Mouse (Mus musculus) hindbrain, embryonic 10.5 days (tissue): Measurements from ENCODE around the gene Adamts2. TPM values are rescaled to one million over a fixed set of nuclear protein-coding genes. Genes with fewer than 3 reads are reported as not detected.
A peak's percentile ranks its signal among the peaks of the same experiment; 100 is the strongest.

Source experiments
- DNase-seq: peaks from one replicate; pipeline ENCODE4 v3.0.0-alpha.2; 2017; ENCODE audit warnings: low spot score
- H3K27ac ChIP-seq: fragments of 300-500 bp; sonication (generic); 2 replicates; pipeline ENCODE4 v1.5.1; 2016; ENCODE audit warnings: mild to moderate bottlenecking, moderate library complexity
- H3K27me3 ChIP-seq: fragments of 300-500 bp; sonication (generic); 2 replicates; pipeline ENCODE4 v1.6.1; 2016; ENCODE audit warnings: mild to moderate bottlenecking; ENCODE audit not compliant: poor library complexity, insufficient read depth, severe bottlenecking
- H3K36me3 ChIP-seq: fragments of 300-500 bp; sonication (generic); 2 replicates; pipeline ENCODE4 v1.6.1; 2016; ENCODE audit warnings: mild to moderate bottlenecking, moderate library complexity
- H3K4me1 ChIP-seq: fragments of 300-500 bp; sonication (generic); replicated peaks from 2 replicates; pipeline ENCODE4 v1.6.1; 2016; ENCODE audit warnings: mild to moderate bottlenecking
- H3K4me3 ChIP-seq: fragments of 300-500 bp; sonication (generic); 2 replicates; pipeline ENCODE4 v1.5.1; 2016; ENCODE audit warnings: mild to moderate bottlenecking, moderate library complexity
- H3K9me3 ChIP-seq: fragments of 300-500 bp; sonication (generic); 2 replicates; pipeline ENCODE4 v1.6.1; 2016; ENCODE audit warnings: mild to moderate bottlenecking, moderate library complexity
- WGBS: fragments of 180-500 bp; shearing (Covaris S2); methylation state at CpG from one replicate; pipeline ENCODE4 v1.1.7; 2016; 5-methylcytosine and 5-hydroxymethylcytosine counted together
- polyA plus RNA-seq: library from polyadenylated mRNA; unstranded; fragments of >200 nt; fragmentation: Nextera tagmentation; extraction: Ambion mirVana; gene quantifications from 2 replicates; pipeline ENCODE4 v1.2.1, GENCODE M21; 2016

Gene Adamts2
- polyA plus RNA-seq, 1 experiment from 2014 or later = 2.8 TPM

- Histone ChIP-seq H3K9me3 (no peaks in the 10 kb centered on the region), H3K36me3 (no peaks in the 10 kb centered on the region), H3K27ac (peak overlapping the region; percentile 67), H3K4me3 (peak overlapping the region; percentile 41), H3K27me3 (no peaks in the 10 kb centered on the region), H3K4me1 (0 out of 2 replicates have a peak, but pooled peaks cover 7% of the 10 kb centered on the region)
- 17% methylated on average over 14 of the region's 14 CpGs for WGBS
- DNase-seq = peak; percentile 90
These were observed 167.3 kb downstream of the Adamts2 start for GRCm38 (mm10) chr11:50768995-50769749.

DNA sequence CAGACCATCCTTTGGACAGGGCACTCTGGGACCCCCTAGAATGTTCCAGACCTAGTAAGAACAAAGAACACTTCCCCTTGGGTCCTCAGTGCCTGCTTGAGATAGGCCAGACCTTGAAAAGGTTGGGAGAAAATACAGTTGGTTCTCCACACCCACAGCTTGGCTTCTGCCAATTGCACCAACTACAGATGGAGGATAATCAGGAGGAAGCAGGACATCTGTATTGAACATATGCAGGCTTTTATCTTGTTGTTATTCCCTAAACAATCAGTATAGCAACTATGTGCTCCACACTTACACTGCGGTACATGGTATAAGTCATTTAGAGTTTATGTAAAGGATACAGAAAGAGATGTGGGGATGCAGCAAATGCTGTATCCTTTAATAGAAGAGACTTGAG, 169.1 kb downstream of the Adamts2 start:
- 97% methylated on average over 1 of the region's 1 CpGs for WGBS
- no peak for DNase-seq
- no peaks in the 10 kb centered on the region for H3K27me3 ChIP-seq
- no peak overlapping the region for H3K27ac ChIP-seq
- H3K4me3 ChIP-seq = no peak overlapping the region
- no peaks in the 10 kb centered on the region for H3K9me3 ChIP-seq
- no peaks in the 10 kb centered on the region for H3K36me3 ChIP-seq
- H3K4me1 ChIP-seq = 0 out of 2 replicates have a peak, but pooled peaks cover 6% of the 10 kb centered on the region

DNA sequence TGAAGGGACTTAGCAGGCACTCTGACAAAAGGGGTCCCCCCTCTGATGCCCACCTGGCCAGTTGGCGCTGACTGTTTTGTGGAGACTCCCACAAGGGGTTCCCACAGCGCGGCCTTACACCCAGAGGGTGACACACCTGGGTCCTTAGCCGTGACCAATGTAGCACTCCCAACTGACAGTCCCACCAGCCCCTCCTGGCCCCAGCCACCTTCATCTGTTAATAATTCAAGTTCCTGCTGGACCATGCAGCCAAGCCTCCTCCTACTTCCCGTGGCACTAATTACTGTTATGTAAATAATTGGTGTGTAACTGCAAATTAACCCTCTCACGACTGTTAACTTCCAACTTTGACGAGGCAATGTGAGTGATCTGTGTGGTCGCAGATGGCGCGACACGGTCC, 195.8 kb downstream of the Adamts2 start:
- Histone ChIP-seq H3K27me3 (no peaks in the 10 kb centered on the region), H3K4me1 (peaks cover 7% of the 10 kb centered on the region; the same call in 1 of the 2 replicates), H3K4me3 (no peak overlapping the region), H3K27ac (no peak overlapping the region), H3K36me3 (no peaks in the 10 kb centered on the region), H3K9me3 (no peaks in the 10 kb centered on the region)
- WGBS = 79% methylated on average over 11 of the region's 11 CpGs
- no peak for DNase-seq

DNA sequence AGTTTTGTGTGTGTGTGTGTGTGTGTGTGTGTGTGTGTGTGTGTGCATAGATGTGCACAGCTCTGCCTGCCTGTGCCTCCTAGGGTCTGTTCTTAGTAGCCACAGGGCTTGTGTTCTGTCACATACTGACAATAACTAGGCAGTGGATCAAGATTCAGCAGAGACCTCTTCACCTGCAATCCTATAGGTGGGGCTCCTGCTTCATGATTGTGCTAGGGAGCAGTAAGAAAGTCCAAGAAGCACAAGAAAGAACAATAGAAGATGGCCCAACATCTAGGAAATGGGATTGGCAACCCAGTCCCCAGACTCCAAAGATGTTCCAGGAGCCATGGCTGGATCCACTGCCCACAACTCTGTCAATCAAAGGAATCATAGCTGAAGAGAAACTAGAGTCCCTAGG, 197.0 kb downstream of the Adamts2 start:
- no peak for DNase-seq
- no peaks in the 10 kb centered on the region for H3K9me3 ChIP-seq
- peaks cover 7% of the 10 kb centered on the region; the same call in 1 of the 2 replicates for H3K4me1 ChIP-seq

DNA sequence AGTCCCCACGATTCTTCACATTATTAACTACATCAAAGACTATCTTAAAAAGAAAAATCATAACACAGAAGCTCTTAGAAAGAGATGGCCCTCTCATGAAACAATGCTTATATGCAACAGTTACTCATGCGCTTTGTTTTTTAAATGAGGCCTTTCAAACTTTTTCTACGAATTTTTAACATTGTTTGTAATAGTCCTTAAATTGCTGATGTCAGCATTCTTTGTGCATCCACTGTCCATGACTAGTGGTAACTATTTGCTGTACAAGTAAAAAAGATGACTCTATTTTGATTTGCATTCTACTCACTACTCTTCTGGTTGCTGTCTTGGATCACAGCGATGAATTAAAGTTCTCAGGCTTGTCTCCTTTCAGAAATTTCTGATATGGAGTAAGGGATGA, 212.3 kb downstream of the Adamts2 start:
- peaks cover 100% of the 10 kb centered on the region for H3K36me3 ChIP-seq
- H3K4me3 ChIP-seq = no peak overlapping the region
- no peak for DNase-seq
- 97% methylated on average over 4 of the region's 4 CpGs for whole genome bisulfite sequencing
- peaks cover 69% of the 10 kb centered on the region for H3K9me3 ChIP-seq
- H3K27ac ChIP-seq = no peak overlapping the region
- H3K27me3 ChIP-seq = no peaks in the 10 kb centered on the region
- H3K4me1 ChIP-seq = no peaks in the 10 kb centered on the region

More for the DNA sequence above, 197.0 kb downstream of the Adamts2 start:
- H3K36me3 ChIP-seq = no peaks in the 10 kb centered on the region
- H3K27ac ChIP-seq = no peak overlapping the region
- H3K4me3 ChIP-seq = no peak overlapping the region
- H3K27me3 ChIP-seq = no peaks in the 10 kb centered on the region

- H3K36me3 ChIP-seq = peaks cover 48% of the 10 kb centered on the region
- H3K4me1 ChIP-seq = peaks cover 13% of the 10 kb centered on the region
- 70% methylated on average over 2 of the region's 2 CpGs for WGBS
- no peak for DNase-seq
- H3K27ac ChIP-seq = no peak overlapping the region
- no peaks in the 10 kb centered on the region for H3K9me3 ChIP-seq
- H3K4me3 ChIP-seq = peak overlapping the region; percentile 88
- no peaks in the 10 kb centered on the region for H3K27me3 ChIP-seq
These were observed 224.3 kb downstream of the Adamts2 start for GRCm38 (mm10) chr11:50826214-50826613.

DNA sequence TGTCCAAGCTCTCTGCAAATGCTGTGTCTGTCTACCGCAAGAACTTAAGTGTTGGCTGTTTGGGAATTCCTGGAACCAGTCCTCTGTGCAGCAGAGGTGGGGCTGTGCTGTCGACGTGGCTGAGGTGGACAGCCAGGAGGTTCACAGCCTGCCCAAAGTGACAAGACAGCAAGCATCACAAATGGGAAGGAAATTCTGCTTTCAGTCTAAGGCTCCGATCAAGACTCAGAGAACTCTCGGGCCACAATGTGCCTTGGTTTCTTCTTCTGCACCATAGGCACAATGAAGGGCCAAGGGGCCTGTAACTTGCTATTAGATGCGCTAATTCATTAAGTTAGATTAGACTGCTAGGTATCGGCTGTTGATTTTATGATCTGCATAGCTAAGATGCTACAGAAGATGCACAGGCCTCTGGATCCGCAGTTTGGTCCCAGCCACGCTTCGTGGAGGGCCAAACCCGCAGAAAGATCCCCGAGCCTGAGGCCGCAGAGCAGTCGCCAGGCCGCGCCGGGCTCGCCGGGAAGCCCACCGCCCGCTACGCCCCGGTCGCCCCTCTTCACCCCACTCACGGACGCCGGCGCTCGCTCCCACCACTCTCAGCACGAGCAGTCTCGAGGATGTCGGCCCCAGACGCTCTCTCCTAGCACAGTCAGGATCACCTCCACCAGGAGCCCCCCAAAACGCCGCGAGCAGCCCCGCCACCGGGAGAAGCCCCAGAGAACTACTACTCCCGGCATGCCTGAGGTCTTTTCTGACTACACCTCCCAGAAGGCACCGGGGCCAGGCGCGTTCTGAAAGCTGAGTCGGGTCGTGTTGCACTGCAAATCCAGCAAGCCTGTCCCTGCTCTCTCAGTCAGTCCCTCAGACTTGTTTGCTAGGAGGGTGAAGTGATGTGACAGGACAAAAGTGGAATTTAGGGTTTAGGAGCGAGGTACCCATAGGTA, 225.4 kb downstream of the Adamts2 start, which contains the start of gene Zfp354c:
Gene Zfp354c, minus strand, starts transcription at position 715 of the 944 bp plus-strand sequence.
- 1% methylated on average over 45 of the region's 45 CpGs for WGBS
- H3K4me3 ChIP-seq = peak within 1 kb of the TSS; percentile 88
- peak within 1 kb of the TSS; percentile 97 for H3K27ac ChIP-seq
- no peaks in the 10 kb centered on the region for H3K27me3 ChIP-seq
- H3K9me3 ChIP-seq = 0 out of 2 replicates have a peak, but pooled peaks cover 2% of the 10 kb centered on the region
- peak; percentile 89 for DNase-seq
- H3K4me1 ChIP-seq = peaks cover 13% of the 10 kb centered on the region
- H3K36me3 ChIP-seq = peaks cover 41% of the 10 kb centered on the region

DNA sequence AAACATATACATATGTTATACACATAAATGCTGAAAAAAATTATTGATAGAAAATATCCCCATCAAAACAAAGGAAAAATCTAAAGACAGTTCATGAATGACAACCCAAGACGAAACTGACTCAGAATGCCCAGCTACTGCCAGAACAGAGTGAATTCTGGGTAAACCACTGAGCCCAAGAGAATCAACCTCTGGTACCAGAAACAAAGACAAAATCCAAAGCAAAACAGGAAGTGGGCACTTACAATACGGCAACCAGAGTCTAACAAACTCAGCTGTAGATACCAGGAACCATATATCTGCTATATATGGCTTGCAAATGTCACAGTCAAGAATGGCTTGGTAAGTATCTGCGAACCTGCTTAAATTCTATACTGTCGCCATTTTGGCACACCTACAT, 233.8 kb downstream of the Adamts2 start:
- peaks cover 4% of the 10 kb centered on the region for H3K4me1 ChIP-seq
- H3K27me3 ChIP-seq = no peaks in the 10 kb centered on the region
- H3K9me3 ChIP-seq = peaks cover 15% of the 10 kb centered on the region; the same call in 1 of the 2 replicates
- 91% methylated on average over 4 of the region's 4 CpGs for whole genome bisulfite sequencing
- no peak for DNase-seq
- H3K4me3 ChIP-seq = no peak overlapping the region
- H3K27ac ChIP-seq = no peak overlapping the region
- H3K36me3 ChIP-seq = peaks cover 23% of the 10 kb centered on the region

GRCm38 (mm10) chr11:50841023-50841735, 239.3 kb downstream of the Adamts2 start, which contains the start of gene Zfp879:
TSS of gene Zfp879 (minus strand) at chr11:50841552.
- peak within 1 kb of the TSS; percentile 85 for H3K27ac ChIP-seq
- peaks cover 11% of the 10 kb centered on the region for H3K4me1 ChIP-seq
- peak; percentile 91 for DNase-seq
- no peaks in the 10 kb centered on the region for H3K36me3 ChIP-seq
- H3K4me3 ChIP-seq = peak within 1 kb of the TSS; percentile 54
- 0 out of 2 replicates have a peak, but pooled peaks cover 3% of the 10 kb centered on the region for H3K27me3 ChIP-seq
- 24% methylated on average over 22 of the region's 22 CpGs for WGBS
- no peaks in the 10 kb centered on the region for H3K9me3 ChIP-seq

DNA sequence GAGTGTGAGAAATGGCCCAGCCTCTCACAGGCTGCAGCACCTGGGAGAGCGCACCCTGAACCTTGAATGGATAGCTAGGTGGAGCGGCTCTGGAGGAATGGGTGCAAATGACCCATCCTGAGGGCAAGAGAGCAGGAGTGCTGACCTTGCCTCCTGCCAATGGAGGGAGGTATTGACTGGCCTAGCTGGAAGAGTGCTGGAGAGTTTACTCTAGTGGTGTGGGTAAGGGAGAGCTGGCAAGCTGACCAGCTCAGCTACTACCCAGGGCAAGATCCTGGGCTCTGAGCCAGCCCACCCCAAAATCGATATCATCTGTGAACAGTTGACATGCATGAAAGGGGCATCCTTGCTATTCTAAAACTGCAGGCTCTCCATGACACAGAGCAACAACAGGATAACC, 244.1 kb downstream of the Adamts2 start:
- H3K4me1 ChIP-seq = peaks cover 18% of the 10 kb centered on the region
- H3K27me3 ChIP-seq = peaks cover 42% of the 10 kb centered on the region
- no peak for DNase-seq
- no peaks in the 10 kb centered on the region for H3K36me3 ChIP-seq
- 89% methylated on average over 3 of the region's 3 CpGs for WGBS
- H3K9me3 ChIP-seq = peaks cover 7% of the 10 kb centered on the region; the same call in 1 of the 2 replicates
- H3K4me3 ChIP-seq = no peak overlapping the region
- H3K27ac ChIP-seq = no peak overlapping the region

- DNase-seq = no peak
- Histone ChIP-seq H3K4me3 (no peak overlapping the region), H3K4me1 (peaks cover 24% of the 10 kb centered on the region), H3K36me3 (no peaks in the 10 kb centered on the region), H3K27ac (no peak overlapping the region), H3K9me3 (peaks cover 7% of the 10 kb centered on the region; the same call in 1 of the 2 replicates), H3K27me3 (peaks cover 53% of the 10 kb centered on the region)
- WGBS = 74% methylated on average over 5 of the region's 5 CpGs
These were observed 245.2 kb downstream of the Adamts2 start for GRCm38 (mm10) chr11:50847047-50847446.

- 47% methylated on average over 3 of the region's 3 CpGs for WGBS
- H3K4me3 ChIP-seq = no peak overlapping the region
- peaks cover 7% of the 10 kb centered on the region; the same call in 1 of the 2 replicates for H3K9me3 ChIP-seq
- no peaks in the 10 kb centered on the region for H3K36me3 ChIP-seq
- no peak overlapping the region for H3K27ac ChIP-seq
- peaks cover 66% of the 10 kb centered on the region for H3K27me3 ChIP-seq
- no peak for DNase-seq
- H3K4me1 ChIP-seq = peaks cover 27% of the 10 kb centered on the region
These were observed 246.7 kb downstream of the Adamts2 start for GRCm38 (mm10) chr11:50848520-50849137.
